Mouse (Mus musculus): ENCODE data around the gene Kcnh4. TPM values are rescaled to one million over a fixed set of nuclear protein-coding genes. Genes with fewer than 3 reads are reported as not detected.
A peak's percentile ranks its signal among the peaks of the same experiment; 100 is the strongest.

The Kcnh4 gene
- polyA plus RNA-seq, 2 experiments, result 0.09 TPM; not detected in 1

DNA sequence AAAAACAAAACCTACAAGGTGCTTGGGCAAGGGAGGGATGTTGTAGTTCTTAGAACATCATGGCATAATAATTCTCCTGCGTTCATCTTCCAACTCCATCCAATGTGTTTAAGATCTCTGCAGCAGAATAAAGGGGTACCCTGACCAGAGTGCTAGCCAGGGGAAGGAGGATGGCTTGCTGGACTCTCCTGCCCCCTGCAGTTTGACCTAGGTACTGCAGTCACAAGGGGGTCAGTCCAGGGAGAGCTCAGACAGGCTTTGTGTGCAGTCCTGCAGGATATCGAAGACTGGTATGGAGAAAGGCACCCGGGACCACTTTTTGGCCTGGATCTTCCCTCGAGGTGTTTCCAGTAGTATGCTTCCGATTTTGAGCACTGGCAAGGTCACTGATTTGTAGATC lies 64.8 kb downstream of the Kcnh4 start:
- TF ChIP-seq POLR2A (IDR thresholded peaks at IDR 0.05; ENCODE audit: borderline replicate concordance, extremely low read depth, insufficient read depth, insufficient read length), result no peak
- DNase-seq (ENCODE audit: low spot score), result peak; percentile 36
- H3K9me3 ChIP-seq (ENCODE audit: control insufficient read depth, low read length), result no peaks in the 10 kb centered on the region
- H3K9ac ChIP-seq (ENCODE audit: low read depth, low read length, severe bottlenecking), result no peak overlapping the region
- H3K4me2 ChIP-seq (replicated peaks; ENCODE audit: low read depth, low read length, severe bottlenecking), result no peak overlapping the region
- peaks cover 4% of the 10 kb centered on the region; the same call in 1 of the 2 replicates for H3K4me1 ChIP-seq (ENCODE audit: control insufficient read depth, insufficient read depth, low read length)
- H3K27me3 ChIP-seq (ENCODE audit: control insufficient read depth, insufficient read depth, low read length), result 0 out of 2 replicates have a peak, but pooled peaks cover 8% of the 10 kb centered on the region
- no peak overlapping the region for H3K27ac ChIP-seq (replicated peaks; ENCODE audit: low read depth, low read length)
- 41% methylated on average over 5 of the region's 5 CpGs for WGBS
- no peak overlapping the region for H3K4me3 ChIP-seq (replicated peaks; ENCODE audit: low read length)
- no peaks in the 10 kb centered on the region for H3K36me3 ChIP-seq (ENCODE audit: control insufficient read depth, insufficient read depth, low read length)
- ATAC-seq (ENCODE audit: low FRiP score, low read depth), result no peak; the same call in 1 of the 2 replicates

DNA sequence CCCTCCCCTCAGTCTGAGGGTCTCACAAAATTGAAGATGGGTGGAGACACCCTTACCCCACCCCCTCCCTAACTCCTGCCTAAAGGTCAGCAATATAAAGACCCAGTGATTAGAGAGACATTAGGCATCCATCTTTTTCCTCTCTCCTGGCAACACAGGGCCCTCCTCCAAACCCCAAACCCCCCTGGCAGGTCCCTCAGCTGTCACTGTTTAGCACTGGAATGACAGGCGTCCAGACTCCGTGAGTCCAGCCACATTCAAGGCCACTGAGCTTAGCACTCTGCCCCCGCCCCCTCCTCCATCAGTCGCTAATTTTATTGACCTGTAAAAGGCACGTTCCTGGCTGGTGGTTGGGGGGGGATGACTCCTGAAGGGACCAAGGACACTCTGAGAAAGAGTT lies 66.6 kb downstream of the Kcnh4 start:
- no peak overlapping the region for H3K4me3 ChIP-seq (replicated peaks; ENCODE audit: low read length)
- peaks cover 4% of the 10 kb centered on the region; the same call in 1 of the 2 replicates for H3K4me1 ChIP-seq (ENCODE audit: control insufficient read depth, insufficient read depth, low read length)
- ATAC-seq (ENCODE audit: low FRiP score, low read depth) (no peak; the same call in 1 of the 2 replicates), DNase-seq (ENCODE audit: low spot score) (no peak)
- H3K36me3 ChIP-seq (ENCODE audit: control insufficient read depth, insufficient read depth, low read length), result no peaks in the 10 kb centered on the region
- H3K9ac ChIP-seq (ENCODE audit: low read depth, low read length, severe bottlenecking), result no peak overlapping the region
- no peak overlapping the region for H3K4me2 ChIP-seq (replicated peaks; ENCODE audit: low read depth, low read length, severe bottlenecking)
- no peaks in the 10 kb centered on the region for H3K9me3 ChIP-seq (ENCODE audit: control insufficient read depth, low read length)
- no peak for TF ChIP-seq POLR2A (IDR thresholded peaks at IDR 0.05; ENCODE audit: borderline replicate concordance, extremely low read depth, insufficient read depth, insufficient read length)
- WGBS, result 7% methylated on average over 5 of the region's 5 CpGs
- 0 out of 2 replicates have a peak, but pooled peaks cover 8% of the 10 kb centered on the region for H3K27me3 ChIP-seq (ENCODE audit: control insufficient read depth, insufficient read depth, low read length)
- H3K27ac ChIP-seq (replicated peaks; ENCODE audit: low read depth, low read length), result no peak overlapping the region

DNA sequence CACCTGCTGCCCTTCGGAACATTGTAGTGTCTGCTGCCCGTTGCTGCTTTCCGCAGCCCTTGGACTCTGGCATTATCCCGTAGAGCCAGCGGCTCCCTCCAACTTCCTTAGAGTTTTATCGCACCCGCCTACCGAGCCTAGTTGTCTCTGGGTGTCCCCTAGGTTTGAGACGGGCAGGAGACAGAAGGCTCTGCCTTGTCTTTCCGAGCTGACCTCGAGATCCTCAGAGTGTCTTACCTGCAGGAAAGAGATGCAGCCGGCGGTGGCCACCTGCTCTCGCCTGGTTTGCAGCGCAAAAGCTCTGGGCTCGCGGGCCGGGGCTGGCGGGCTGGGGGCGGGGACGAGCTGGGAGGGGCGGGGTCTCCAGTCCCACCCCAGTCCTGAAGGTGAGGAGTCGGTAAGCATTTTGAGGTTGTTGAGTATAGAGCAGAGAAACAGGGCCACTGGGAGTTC lies 67.6 kb downstream of the Kcnh4 start, which contains the start of gene Zfp385c:
TSS of gene Zfp385c (minus strand) at position 292 of the 453 bp plus-strand sequence.
- TF ChIP-seq POLR2A (IDR thresholded peaks at IDR 0.05; ENCODE audit: borderline replicate concordance, extremely low read depth, insufficient read depth, insufficient read length), result no peak
- Histone ChIP-seq H3K4me2 (replicated peaks; ENCODE audit: low read depth, low read length, severe bottlenecking) (peak within 1 kb of the TSS; percentile 52), H3K27me3 (ENCODE audit: control insufficient read depth, insufficient read depth, low read length) (0 out of 2 replicates have a peak, but pooled peaks cover 8% of the 10 kb centered on the region), H3K9ac (ENCODE audit: low read depth, low read length, severe bottlenecking) (0 out of 2 replicates have a peak within 1 kb of the TSS, but pooled peaks have one; percentile 28), H3K4me3 (replicated peaks; ENCODE audit: low read length) (peak within 1 kb of the TSS; percentile 33), H3K36me3 (ENCODE audit: control insufficient read depth, insufficient read depth, low read length) (no peaks in the 10 kb centered on the region), H3K4me1 (ENCODE audit: control insufficient read depth, insufficient read depth, low read length) (peaks cover 4% of the 10 kb centered on the region; the same call in 1 of the 2 replicates), H3K27ac (replicated peaks; ENCODE audit: low read depth, low read length) (no peak within 1 kb of the TSS), H3K9me3 (ENCODE audit: control insufficient read depth, low read length) (no peaks in the 10 kb centered on the region)
- 3% methylated on average over 22 of the region's 23 CpGs for WGBS
- ATAC-seq (ENCODE audit: low FRiP score, low read depth), result no peak
- no peak for DNase-seq (ENCODE audit: low spot score)

DNA sequence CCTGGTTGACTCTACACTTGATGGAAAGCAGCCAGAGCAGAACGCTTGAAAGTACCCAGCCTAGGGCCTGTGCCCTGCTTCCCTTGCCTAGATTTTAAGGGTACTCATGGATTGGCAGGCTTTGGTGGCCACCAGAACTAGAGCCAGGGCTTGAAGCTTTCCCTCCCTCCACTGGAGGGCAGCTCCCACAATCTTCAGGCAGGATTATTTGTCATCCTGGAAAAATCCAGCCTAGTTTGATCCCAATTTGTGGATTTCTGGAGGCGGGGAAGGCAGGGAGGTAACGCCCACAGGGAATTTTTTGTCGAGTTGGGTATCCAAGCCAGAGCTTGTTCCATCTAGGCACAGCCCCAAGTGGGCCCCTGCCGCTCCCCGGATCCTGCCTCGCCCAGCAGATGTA lies 69.4 kb downstream of the Kcnh4 start:
- no peak for ATAC-seq (ENCODE audit: low FRiP score, low read depth)
- DNase-seq (ENCODE audit: low spot score), result no peak
- 55% methylated on average over 7 of the region's 7 CpGs for WGBS

More for the DNA sequence above, 69.4 kb downstream of the Kcnh4 start:
- no peak overlapping the region for H3K4me2 ChIP-seq (replicated peaks; ENCODE audit: low read depth, low read length, severe bottlenecking)
- 0 out of 2 replicates have a peak, but pooled peaks cover 8% of the 10 kb centered on the region for H3K27me3 ChIP-seq (ENCODE audit: control insufficient read depth, insufficient read depth, low read length)
- no peak overlapping the region for H3K4me3 ChIP-seq (replicated peaks; ENCODE audit: low read length)
- no peak overlapping the region for H3K9ac ChIP-seq (ENCODE audit: low read depth, low read length, severe bottlenecking)
- H3K27ac ChIP-seq (replicated peaks; ENCODE audit: low read depth, low read length), result no peak overlapping the region
- no peaks in the 10 kb centered on the region for H3K9me3 ChIP-seq (ENCODE audit: control insufficient read depth, low read length)
- no peaks in the 10 kb centered on the region for H3K36me3 ChIP-seq (ENCODE audit: control insufficient read depth, insufficient read depth, low read length)
- peaks cover 4% of the 10 kb centered on the region; the same call in 1 of the 2 replicates for H3K4me1 ChIP-seq (ENCODE audit: control insufficient read depth, insufficient read depth, low read length)
- TF ChIP-seq POLR2A (IDR thresholded peaks at IDR 0.05; ENCODE audit: borderline replicate concordance, extremely low read depth, insufficient read depth, insufficient read length), result no peak

Other genes starting within 250 kb of the Kcnh4 start
- 108 and 118 TPM in 2 replicates for gene Acly, start 231.9 kb downstream of the Kcnh4 start, polyA plus RNA-seq (2012; rRNA removed)
- 156 and 159 TPM in 2 replicates for gene Acly, start 231.9 kb downstream of the Kcnh4 start, polyA plus RNA-seq (2014; fragmentation: Nextera tagmentation; extraction: Ambion mirVana)
- 0.42 and 0.55 TPM in 2 replicates for gene Ttc25, start 214.3 kb downstream of the Kcnh4 start, polyA plus RNA-seq (2012; rRNA removed)
- 0.14 and 0.40 TPM in 2 replicates for gene Ttc25, start 214.3 kb downstream of the Kcnh4 start, polyA plus RNA-seq (2014; fragmentation: Nextera tagmentation; extraction: Ambion mirVana)
- gene Cnp, start 185.0 kb downstream of the Kcnh4 start, polyA plus RNA-seq (2012; rRNA removed), result 15.9 and 17.0 TPM in 2 replicates
- 21.3 and 26.0 TPM in 2 replicates for gene Cnp, start 185.0 kb downstream of the Kcnh4 start, polyA plus RNA-seq (2014; fragmentation: Nextera tagmentation; extraction: Ambion mirVana)
- 68.7 and 90.5 TPM in 2 replicates for gene Nkiras2, start 140.7 kb downstream of the Kcnh4 start, polyA plus RNA-seq (2012; rRNA removed)
- gene Nkiras2, start 140.7 kb downstream of the Kcnh4 start, polyA plus RNA-seq (2014; fragmentation: Nextera tagmentation; extraction: Ambion mirVana), result 76.4 and 82.9 TPM in 2 replicates
- gene Dnajc7, start 139.8 kb downstream of the Kcnh4 start, polyA plus RNA-seq (2012; rRNA removed), result 179 and 225 TPM in 2 replicates
- gene Dnajc7, start 139.8 kb downstream of the Kcnh4 start, polyA plus RNA-seq (2014; fragmentation: Nextera tagmentation; extraction: Ambion mirVana), result 73.3 and 74.1 TPM in 2 replicates
- gene Zfp385c, start 67.5 kb downstream of the Kcnh4 start, polyA plus RNA-seq (2012; rRNA removed), result 6.4 and 10.0 TPM in 2 replicates
- 0.72 and 1.5 TPM in 2 replicates for gene Zfp385c, start 67.5 kb downstream of the Kcnh4 start, polyA plus RNA-seq (2014; fragmentation: Nextera tagmentation; extraction: Ambion mirVana)
- gene Dhx58, start 55.7 kb downstream of the Kcnh4 start, polyA plus RNA-seq (2012; rRNA removed), result 3.2 and 3.9 TPM in 2 replicates
- gene Dhx58, start 55.7 kb downstream of the Kcnh4 start, polyA plus RNA-seq (2014; fragmentation: Nextera tagmentation; extraction: Ambion mirVana), result 2.2 and 2.3 TPM in 2 replicates
- gene Kat2a, start 47.5 kb downstream of the Kcnh4 start, polyA plus RNA-seq (2012; rRNA removed), result 70.8 and 78.1 TPM in 2 replicates
- 55.8 and 57.4 TPM in 2 replicates for gene Kat2a, start 47.5 kb downstream of the Kcnh4 start, polyA plus RNA-seq (2014; fragmentation: Nextera tagmentation; extraction: Ambion mirVana)
- gene Hspb9, start 46.1 kb downstream of the Kcnh4 start, polyA plus RNA-seq (2012; rRNA removed), result not detected in 2 replicates
- 0.77 TPM in 1 of 2 replicates, not detected in the other for gene Hspb9, start 46.1 kb downstream of the Kcnh4 start, polyA plus RNA-seq (2014; fragmentation: Nextera tagmentation; extraction: Ambion mirVana)
- 188 and 227 TPM in 2 replicates for gene Rab5c, start 21.7 kb downstream of the Kcnh4 start, polyA plus RNA-seq (2012; rRNA removed)
- 73.2 and 75.1 TPM in 2 replicates for gene Rab5c, start 21.7 kb downstream of the Kcnh4 start, polyA plus RNA-seq (2014; fragmentation: Nextera tagmentation; extraction: Ambion mirVana)
- not detected in 2 replicates for gene Hcrt, start 3.0 kb upstream of the Kcnh4 start, polyA plus RNA-seq (2012; rRNA removed)
- not detected in 2 replicates for gene Hcrt, start 3.0 kb upstream of the Kcnh4 start, polyA plus RNA-seq (2014; fragmentation: Nextera tagmentation; extraction: Ambion mirVana)
- 12.1 and 14.0 TPM in 2 replicates for gene Ghdc, start 11.0 kb upstream of the Kcnh4 start, polyA plus RNA-seq (2012; rRNA removed)
- 3.7 and 5.7 TPM in 2 replicates for gene Ghdc, start 11.0 kb upstream of the Kcnh4 start, polyA plus RNA-seq (2014; fragmentation: Nextera tagmentation; extraction: Ambion mirVana)
- gene Stat5b, start 90.8 kb upstream of the Kcnh4 start, polyA plus RNA-seq (2012; rRNA removed), result 24.4 and 27.0 TPM in 2 replicates
- 21.9 and 22.1 TPM in 2 replicates for gene Stat5b, start 90.8 kb upstream of the Kcnh4 start, polyA plus RNA-seq (2014; fragmentation: Nextera tagmentation; extraction: Ambion mirVana)
- gene Stat5a, start 99.4 kb upstream of the Kcnh4 start, polyA plus RNA-seq (2012; rRNA removed), result 8.0 and 11.3 TPM in 2 replicates
- 5.3 and 7.8 TPM in 2 replicates for gene Stat5a, start 99.4 kb upstream of the Kcnh4 start, polyA plus RNA-seq (2014; fragmentation: Nextera tagmentation; extraction: Ambion mirVana)
- 56.1 and 66.2 TPM in 2 replicates for gene Stat3, start 179.6 kb upstream of the Kcnh4 start, polyA plus RNA-seq (2012; rRNA removed)
- gene Stat3, start 179.6 kb upstream of the Kcnh4 start, polyA plus RNA-seq (2014; fragmentation: Nextera tagmentation; extraction: Ambion mirVana), result 63.0 and 65.9 TPM in 2 replicates
- 81.3 and 96.8 TPM in 2 replicates for gene Cavin1, start 210.9 kb upstream of the Kcnh4 start, polyA plus RNA-seq (2012; rRNA removed)
- 128 and 135 TPM in 2 replicates for gene Cavin1, start 210.9 kb upstream of the Kcnh4 start, polyA plus RNA-seq (2014; fragmentation: Nextera tagmentation; extraction: Ambion mirVana)
- 60.9 and 72.8 TPM in 2 replicates for gene Atp6v0a1, start 249.5 kb upstream of the Kcnh4 start, polyA plus RNA-seq (2012; rRNA removed)
- 31.8 and 32.7 TPM in 2 replicates for gene Atp6v0a1, start 249.5 kb upstream of the Kcnh4 start, polyA plus RNA-seq (2014; fragmentation: Nextera tagmentation; extraction: Ambion mirVana)